Mouse (Mus musculus) CD8-positive naive resting alpha-beta T cell, adult 57 days (primary cell): Measurements from ENCODE around the gene Glis1. TPM values are rescaled to one million over a fixed set of nuclear protein-coding genes. Genes with fewer than 3 reads are reported as not detected.

Experiments
- total RNA-seq: library from RNA; stranded (reverse); gene quantifications from one replicate; pipeline ENCODE4 v1.2.4, GENCODE M21; 2023

The Glis1 gene
- total RNA-seq = 0.77 TPM

DNA sequence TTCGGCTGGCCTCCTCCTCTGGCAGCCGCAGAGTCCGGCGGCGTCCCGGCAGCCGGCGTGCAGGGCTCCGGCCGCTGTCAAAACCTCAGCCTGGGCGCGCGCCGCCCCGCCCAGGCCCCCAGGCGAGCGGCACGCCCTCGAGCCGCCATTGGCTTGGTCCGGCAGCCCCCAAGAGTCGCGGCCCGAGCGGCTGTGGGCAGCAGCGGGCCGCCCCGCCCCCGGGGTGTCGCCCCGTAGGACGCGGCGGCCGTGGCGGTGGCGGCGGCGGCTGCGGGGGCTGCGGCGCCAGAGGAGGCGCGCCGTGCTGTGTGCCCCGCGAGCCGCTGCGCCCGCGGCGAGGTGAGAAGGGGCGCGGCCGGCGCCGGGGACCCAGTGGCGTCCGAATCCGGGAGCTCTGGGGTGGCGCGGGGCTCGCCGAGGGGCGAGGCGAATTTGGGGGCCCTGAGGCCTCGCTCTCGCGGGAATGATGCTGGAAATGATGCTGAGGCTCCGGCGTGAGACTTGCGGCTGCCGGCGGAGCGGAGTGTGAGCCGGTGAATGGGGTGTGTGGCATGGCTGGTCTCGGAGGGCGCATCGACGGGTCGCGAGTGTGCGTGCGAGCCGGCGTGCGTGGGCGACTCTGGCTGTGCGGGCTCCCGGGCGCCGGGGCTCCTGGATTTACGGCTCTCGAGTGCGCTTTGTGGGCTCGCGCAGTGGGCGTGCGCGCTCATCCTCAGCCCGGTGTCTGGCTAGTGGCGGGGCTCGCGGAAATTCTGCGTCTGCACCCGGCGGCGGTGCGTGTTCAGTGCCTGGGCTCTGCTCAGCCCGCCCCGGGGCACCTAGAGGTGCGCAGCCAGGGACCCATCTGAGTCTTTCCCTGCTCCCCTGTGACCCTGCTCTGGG is at the start of gene Glis1:
Gene Glis1 (plus strand): TSS at position 236 of the 882 bp plus-strand sequence.

DNA sequence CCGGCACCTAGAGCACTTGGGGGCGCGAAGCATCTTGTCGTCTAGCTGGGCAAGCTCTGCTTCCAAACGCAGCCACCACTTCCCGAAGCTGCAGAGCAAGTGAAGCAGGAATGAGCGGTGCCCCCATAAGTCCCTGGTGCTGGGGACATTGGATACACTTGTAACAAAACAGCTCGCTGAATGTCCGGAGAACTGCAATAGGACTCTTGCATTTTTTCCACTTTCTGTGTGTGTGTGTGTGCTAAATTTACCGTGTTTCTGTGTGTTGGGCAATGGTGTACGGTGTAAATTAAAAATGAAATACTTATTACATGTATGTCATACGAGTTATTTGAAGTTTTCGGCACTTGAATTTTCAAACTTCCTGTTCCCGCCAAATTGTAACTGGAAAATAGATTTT is 249.7 kb downstream of the Glis1 start, which contains the start of gene Dmrtb1:
Gene Dmrtb1 (minus strand): TSS at position 101 of the 400 bp plus-strand sequence.

Other genes starting within 250 kb of the Glis1 start
- gene Ldlrad1, start 225.4 kb upstream of the Glis1 start, total RNA-seq = 0.49 TPM
- 37.2 TPM for gene Lrrc42, start 181.1 kb upstream of the Glis1 start, total RNA-seq
- 31.1 TPM for gene Hspb11, start 181.0 kb upstream of the Glis1 start, total RNA-seq
- gene Dio1, start 127.4 kb upstream of the Glis1 start, total RNA-seq = not detected
- gene Yipf1, start 120.2 kb upstream of the Glis1 start, total RNA-seq = 43.4 TPM
- gene Ndc1, start 66.8 kb upstream of the Glis1 start, total RNA-seq = 13.5 TPM
- not detected for gene Dmrtb1, start 249.6 kb downstream of the Glis1 start, total RNA-seq